8 mouse cellular contexts compared by ENCODE assay signal in genomic region chr17:83938671-83939244, GRCm38 (mm10).
DNase-seq lines count a peak whose midpoint lies in the region; ATAC-seq and TF ChIP-seq lines count a peak whose summit lies in the region.

No protein-coding gene starts in this region.

- no peak overlapping the region for H3K9ac ChIP-seq in lung, embryonic 14.5 days
- H3K9ac ChIP-seq in embryonic facial prominence, embryonic 14.5 days (ENCODE audit: low read depth, low read length): no peak overlapping the region; the same call in 1 of the 2 replicates
- no peak overlapping the region for H3K9ac ChIP-seq in midbrain, embryonic 14.5 days (replicated peaks; ENCODE audit: low read length)

- H3K27me3 ChIP-seq in lung, embryonic 14.5 days (ENCODE audit: insufficient read depth, low read length): no peaks in the 10 kb centered on the region
- H3K27me3 ChIP-seq in embryonic facial prominence, embryonic 14.5 days (replicated peaks; ENCODE audit: control insufficient read depth, insufficient read depth, low read length): no peaks in the 10 kb centered on the region
- H3K27me3 ChIP-seq in midbrain, embryonic 14.5 days (ENCODE audit: control insufficient read depth, insufficient read depth, low read length): no peaks in the 10 kb centered on the region

- no peaks in the 10 kb centered on the region for H3K9me3 ChIP-seq in lung, embryonic 14.5 days (ENCODE audit: low read depth, low read length)
- no peaks in the 10 kb centered on the region for H3K9me3 ChIP-seq in embryonic facial prominence, embryonic 14.5 days (ENCODE audit: control insufficient read depth, low read length)
- no peaks in the 10 kb centered on the region for H3K9me3 ChIP-seq in midbrain, embryonic 14.5 days (ENCODE audit: control insufficient read depth, low read length)

- ATAC-seq in lung, embryonic 14.5 days (ENCODE audit: insufficient read depth): peak; percentile 43; the same call in 1 of the 2 replicates
- ATAC-seq in embryonic facial prominence, embryonic 14.5 days (ENCODE audit: low read depth): peak; percentile 64
- ATAC-seq in midbrain, embryonic 14.5 days (ENCODE audit: low FRiP score, low TSS enrichment): no peak
- ATAC-seq in megakaryocyte-erythroid progenitor cell, adult 5-6 weeks (replicated peaks; ENCODE audit: low FRiP score, low TSS enrichment, poor library complexity, severe bottlenecking): no peak

- H3K4me3 ChIP-seq in lung, embryonic 14.5 days (ENCODE audit: low read depth, low read length): no peak overlapping the region
- no peak overlapping the region for H3K4me3 ChIP-seq in embryonic facial prominence, embryonic 14.5 days (ENCODE audit: low read depth, low read length)
- no peak overlapping the region for H3K4me3 ChIP-seq in midbrain, embryonic 14.5 days (replicated peaks; ENCODE audit: low read depth, low read length)

- H3K4me1 ChIP-seq in lung, embryonic 14.5 days (ENCODE audit: insufficient read depth): peaks cover 17% of the 10 kb centered on the region
- H3K4me1 ChIP-seq in embryonic facial prominence, embryonic 14.5 days (ENCODE audit: control insufficient read depth, insufficient read depth, low read length): peaks cover 22% of the 10 kb centered on the region
- 0 out of 2 replicates have a peak, but pooled peaks cover 10% of the 10 kb centered on the region for H3K4me1 ChIP-seq in midbrain, embryonic 14.5 days (ENCODE audit: control insufficient read depth, insufficient read depth, low read length)

- peak overlapping the region; percentile 24; the same call in 1 of the 2 replicates for H3K27ac ChIP-seq in lung, embryonic 14.5 days (ENCODE audit: low read depth)
- H3K27ac ChIP-seq in embryonic facial prominence, embryonic 14.5 days (replicated peaks; ENCODE audit: low read depth, low read length): peak overlapping the region; percentile 86
- H3K27ac ChIP-seq in midbrain, embryonic 14.5 days (replicated peaks; ENCODE audit: low read depth, low read length): 0 out of 2 replicates have a peak overlapping the region, but pooled peaks have one; percentile 41

- TF ChIP-seq CTCF in lung, embryonic 14.5 days (IDR thresholded peaks at IDR 0.05; ENCODE audit: low read depth): no peak

- no peak overlapping the region for H3K4me2 ChIP-seq in lung, embryonic 14.5 days
- no peak overlapping the region for H3K4me2 ChIP-seq in embryonic facial prominence, embryonic 14.5 days (ENCODE audit: low read depth, low read length)
- no peak overlapping the region for H3K4me2 ChIP-seq in midbrain, embryonic 14.5 days (ENCODE audit: low read length)

- WGBS in lung, embryonic 14.5 days: 46% methylated on average over 11 of the region's 11 CpGs
- 32% methylated on average over 11 of the region's 11 CpGs for WGBS in embryonic facial prominence, embryonic 14.5 days
- WGBS in midbrain, embryonic 14.5 days: 60% methylated on average over 11 of the region's 11 CpGs

- peak; percentile 44 for DNase-seq in lung, embryonic 14.5 days
- no peak for DNase-seq in lung, postnatal 25 days (ENCODE audit: low spot score)
- DNase-seq in embryonic facial prominence, embryonic 14.5 days (ENCODE audit: low spot score): peak; percentile 88
- DNase-seq in heart, postnatal 10 days: peak; percentile 63 to 70
- peak; percentile 68 for DNase-seq in layer of hippocampus, adult 11-12 months (ENCODE audit: low spot score)
- peak; percentile 47 for DNase-seq in midbrain, embryonic 14.5 days
- DNase-seq in adipocyte (ENCODE audit: low spot score): no peak

- intact Hi-C loops in heart, postnatal 10 days (cut with DNase I): no loop called here

- H3K36me3 ChIP-seq in lung, embryonic 14.5 days (ENCODE audit: insufficient read depth): no peaks in the 10 kb centered on the region
- H3K36me3 ChIP-seq in embryonic facial prominence, embryonic 14.5 days (ENCODE audit: control insufficient read depth, insufficient read depth, low read length): no peaks in the 10 kb centered on the region
- H3K36me3 ChIP-seq in midbrain, embryonic 14.5 days (ENCODE audit: control insufficient read depth, insufficient read depth, low read length): no peaks in the 10 kb centered on the region

Comparison
In these comparisons a context has a peak if more than half of its experiments do, and no peak if none do; other contexts are left out.
1. DNase-seq: peak in lung, embryonic 14.5 days (single experiment), embryonic facial prominence, embryonic 14.5 days (single experiment), heart, postnatal 10 days (2 of 2), layer of hippocampus, adult 11-12 months (single experiment) and midbrain, embryonic 14.5 days (single experiment); none in lung, postnatal 25 days (single experiment) and adipocyte (single experiment).
2. ATAC-seq: peak in lung, embryonic 14.5 days (single experiment) and embryonic facial prominence, embryonic 14.5 days (single experiment); none in midbrain, embryonic 14.5 days (single experiment) and megakaryocyte-erythroid progenitor cell, adult 5-6 weeks (single experiment).
3. H3K27ac ChIP-seq: peak in every context shown above with its lines; median percentile 86 in embryonic facial prominence, embryonic 14.5 days; 41 in midbrain, embryonic 14.5 days; 24 in lung, embryonic 14.5 days.